Mouse (Mus musculus): ENCODE data around the gene Ccdc91.

- TF ChIP-seq GATA1 (IDR thresholded peaks at IDR 0.05; ENCODE audit: borderline replicate concordance, low read length) (no peak), FLI1 (IDR thresholded peaks at IDR 0.05; ENCODE audit: low read length) (no peak)
Observed at GRCm38 (mm10) chr6:147492551-147492950, 16.9 kb downstream of the Ccdc91 start.

Data from megakaryocyte, embryonic 14.5 days (primary cell).